Mouse (Mus musculus) small intestine, adult 2 months (tissue): Measurements from ENCODE around the gene Chst8. TPM values are rescaled to one million over a fixed set of nuclear protein-coding genes. Genes with fewer than 3 reads are reported as not detected.

Experiments used
- H3K27ac ChIP-seq: fragments of 200-500 bp; 2 replicates; pipeline ENCODE4 v1.5.1; 2012; ENCODE audit warnings: low read depth, low read length, control low read depth, inconsistent platforms; ENCODE audit not compliant: insufficient read depth
- H3K27me3 ChIP-seq: fragments of 200-500 bp; 2 replicates; pipeline ENCODE4 v1.6.1; 2012; ENCODE audit warnings: mild to moderate bottlenecking, moderate library complexity, low read length, inconsistent platforms; ENCODE audit not compliant: control insufficient read depth, insufficient read depth
- H3K36me3 ChIP-seq: fragments of 200-500 bp; 2 replicates; pipeline ENCODE4 v1.6.1; 2012; ENCODE audit warnings: mild to moderate bottlenecking, low read length, control low read depth, inconsistent platforms; ENCODE audit not compliant: control insufficient read depth, insufficient read depth
- H3K4me1 ChIP-seq: fragments of 200-500 bp; 2 replicates; pipeline ENCODE4 v1.6.1; 2012; ENCODE audit warnings: low read length, inconsistent platforms, mixed read lengths; ENCODE audit not compliant: control insufficient read depth, insufficient read depth, insufficient read length
- H3K4me3 ChIP-seq: fragments of 200-500 bp; 2 replicates; pipeline ENCODE4 v1.5.1; 2012; ENCODE audit warnings: low read depth, mild to moderate bottlenecking, control low read depth, inconsistent platforms, low read length, moderate library complexity
- CTCF ChIP-seq: fragments of 200-500 bp; IDR thresholded peaks from 2 replicates; pipeline ENCODE4 v1.5.1; 2012; ENCODE audit warnings: low read depth, mild to moderate bottlenecking, control low read depth, inconsistent platforms, low read length, moderate library complexity, mixed read lengths; ENCODE audit not compliant: insufficient replicate concordance, insufficient read length; ENCODE audit errors: extremely low read depth
- POLR2A ChIP-seq: fragments of 200-500 bp; IDR thresholded peaks from 2 replicates; pipeline ENCODE4 v1.6.1; 2012; ENCODE audit warnings: low read depth, mild to moderate bottlenecking, control low read depth, inconsistent platforms, low read length, moderate library complexity
- WGBS: fragments of 180-500 bp; shearing (Covaris S2); methylation state at CpG from one replicate; pipeline ENCODE4 v1.1.7; 2018; 5-methylcytosine and 5-hydroxymethylcytosine counted together
- polyA plus RNA-seq: library from polyadenylated mRNA; depleted of rRNA; stranded (reverse); fragments of >200 nt; gene quantifications from 2 replicates; pipeline ENCODE4 v1.2.3, GENCODE M21; 2012; rRNA removed

The Chst8 gene
- polyA plus RNA-seq, 1 experiment: 3.2 TPM

- Histone ChIP-seq H3K36me3 (0 out of 2 replicates have a peak, but pooled peaks cover 2% of the 10 kb centered on the region), H3K27ac (no peak overlapping the region), H3K4me3 (no peak overlapping the region), H3K27me3 (no peaks in the 10 kb centered on the region), H3K4me1 (no peaks in the 10 kb centered on the region)
- no peak for TF ChIP-seq POLR2A
- TF ChIP-seq CTCF: no peak
- 73% methylated on average over 6 of the region's 6 CpGs for WGBS
These were observed 169.2 kb downstream of the Chst8 start for GRCm38 (mm10) chr7:34643329-34643728.

DNA sequence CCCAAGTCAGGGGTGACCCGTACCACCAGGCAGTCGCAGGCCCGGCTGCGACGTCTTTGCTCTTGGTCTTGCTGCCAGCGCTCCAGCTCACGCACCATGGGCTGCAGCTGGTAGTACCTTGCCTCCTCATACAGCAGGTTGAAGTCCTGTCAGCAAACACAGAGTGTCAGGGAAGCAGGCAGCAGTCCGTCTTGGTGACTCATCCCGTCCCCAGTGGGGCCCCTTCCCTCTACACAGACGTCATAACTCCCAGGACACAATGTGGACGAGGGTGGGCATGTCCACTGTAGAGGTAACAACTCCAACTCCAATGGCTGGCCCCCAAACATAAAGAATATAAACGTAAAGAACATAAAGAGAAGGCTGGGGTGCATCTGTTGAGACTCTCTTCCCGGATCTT is 170.5 kb downstream of the Chst8 start:
- no peak for TF ChIP-seq CTCF
- no peak for TF ChIP-seq POLR2A
- Histone ChIP-seq H3K36me3 (0 out of 2 replicates have a peak, but pooled peaks cover 2% of the 10 kb centered on the region), H3K4me1 (no peaks in the 10 kb centered on the region), H3K27me3 (no peaks in the 10 kb centered on the region), H3K4me3 (no peak overlapping the region), H3K27ac (no peak overlapping the region)
- WGBS: 83% methylated on average over 13 of the region's 13 CpGs

GRCm38 (mm10) chr7:34639798-34640197 is 172.7 kb downstream of the Chst8 start:
- Histone ChIP-seq H3K27me3 (no peaks in the 10 kb centered on the region), H3K27ac (no peak overlapping the region), H3K4me1 (no peaks in the 10 kb centered on the region), H3K36me3 (0 out of 2 replicates have a peak, but pooled peaks cover 2% of the 10 kb centered on the region), H3K4me3 (no peak overlapping the region)
- 91% methylated on average over 11 of the region's 11 CpGs for WGBS
- TF ChIP-seq POLR2A (no peak), CTCF (no peak)

DNA sequence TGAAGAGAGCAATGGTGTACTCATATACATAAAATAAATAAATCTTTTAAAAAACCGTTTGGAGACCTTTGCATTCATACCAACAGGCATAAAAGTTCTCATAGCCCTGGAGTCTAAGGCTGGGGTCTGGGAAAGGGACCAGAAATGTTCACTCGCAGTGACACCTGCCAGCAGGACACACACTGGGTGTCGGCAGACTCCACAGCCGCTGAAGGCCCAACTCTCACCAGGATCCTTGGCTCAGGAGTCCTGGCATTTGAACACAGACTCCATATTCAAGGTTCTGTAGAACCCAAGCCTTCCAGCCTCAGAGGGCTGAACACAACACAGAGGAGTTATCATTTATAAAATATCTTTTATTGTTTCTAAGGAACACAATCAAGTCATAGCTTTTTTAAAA is 175.8 kb downstream of the Chst8 start:
- 72% methylated on average over 4 of the region's 4 CpGs for WGBS
- no peak for TF ChIP-seq POLR2A
- TF ChIP-seq CTCF: no peak

DNA sequence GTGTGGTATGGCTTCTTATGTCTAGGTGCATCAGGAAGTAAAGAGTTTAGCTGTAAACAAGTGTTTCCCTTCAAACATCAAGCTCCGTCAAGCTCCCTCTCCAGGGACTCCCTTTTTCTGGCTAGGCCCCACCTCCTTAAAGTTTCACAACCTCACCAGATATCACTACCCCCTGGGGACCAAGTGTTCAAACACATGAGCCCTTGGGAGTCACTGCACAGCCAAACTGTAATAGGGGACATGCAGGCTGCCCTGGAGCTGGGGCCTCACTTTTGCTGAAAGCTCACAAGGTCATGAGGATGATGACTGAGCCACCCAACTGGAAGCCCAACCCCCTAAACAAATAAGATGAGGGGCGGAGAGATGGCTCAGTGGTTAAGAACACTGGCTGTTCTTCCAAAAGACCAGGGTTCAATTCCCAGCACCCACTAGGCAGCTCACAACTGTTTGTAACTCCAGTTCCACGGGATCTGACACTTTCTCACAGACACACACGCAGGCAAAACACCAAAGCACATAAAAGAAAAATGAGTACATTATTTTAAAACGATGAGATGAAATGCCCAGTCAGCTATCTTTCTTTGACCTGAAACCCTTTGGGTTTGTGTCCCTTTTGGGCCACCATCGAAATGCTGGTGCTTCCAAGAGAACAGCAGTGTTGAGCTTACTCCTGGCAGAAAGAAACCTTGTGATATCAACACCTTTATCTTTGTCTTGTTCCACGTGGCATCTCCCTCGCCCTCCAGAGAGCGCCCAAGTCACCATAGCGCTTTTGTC is 179.4 kb downstream of the Chst8 start:
- Histone ChIP-seq H3K36me3 (no peaks in the 10 kb centered on the region), H3K27ac (no peak overlapping the region), H3K4me3 (no peak overlapping the region), H3K4me1 (peaks cover 8% of the 10 kb centered on the region), H3K27me3 (no peaks in the 10 kb centered on the region)
- WGBS: 78% methylated on average over 10 of the region's 10 CpGs
- TF ChIP-seq POLR2A: no peak
- TF ChIP-seq CTCF: no peak

More for the DNA sequence above, 175.8 kb downstream of the Chst8 start:
- 0 out of 2 replicates have a peak, but pooled peaks cover 2% of the 10 kb centered on the region for H3K36me3 ChIP-seq
- no peak overlapping the region for H3K4me3 ChIP-seq
- no peak overlapping the region for H3K27ac ChIP-seq
- H3K4me1 ChIP-seq: no peaks in the 10 kb centered on the region
- no peaks in the 10 kb centered on the region for H3K27me3 ChIP-seq

DNA sequence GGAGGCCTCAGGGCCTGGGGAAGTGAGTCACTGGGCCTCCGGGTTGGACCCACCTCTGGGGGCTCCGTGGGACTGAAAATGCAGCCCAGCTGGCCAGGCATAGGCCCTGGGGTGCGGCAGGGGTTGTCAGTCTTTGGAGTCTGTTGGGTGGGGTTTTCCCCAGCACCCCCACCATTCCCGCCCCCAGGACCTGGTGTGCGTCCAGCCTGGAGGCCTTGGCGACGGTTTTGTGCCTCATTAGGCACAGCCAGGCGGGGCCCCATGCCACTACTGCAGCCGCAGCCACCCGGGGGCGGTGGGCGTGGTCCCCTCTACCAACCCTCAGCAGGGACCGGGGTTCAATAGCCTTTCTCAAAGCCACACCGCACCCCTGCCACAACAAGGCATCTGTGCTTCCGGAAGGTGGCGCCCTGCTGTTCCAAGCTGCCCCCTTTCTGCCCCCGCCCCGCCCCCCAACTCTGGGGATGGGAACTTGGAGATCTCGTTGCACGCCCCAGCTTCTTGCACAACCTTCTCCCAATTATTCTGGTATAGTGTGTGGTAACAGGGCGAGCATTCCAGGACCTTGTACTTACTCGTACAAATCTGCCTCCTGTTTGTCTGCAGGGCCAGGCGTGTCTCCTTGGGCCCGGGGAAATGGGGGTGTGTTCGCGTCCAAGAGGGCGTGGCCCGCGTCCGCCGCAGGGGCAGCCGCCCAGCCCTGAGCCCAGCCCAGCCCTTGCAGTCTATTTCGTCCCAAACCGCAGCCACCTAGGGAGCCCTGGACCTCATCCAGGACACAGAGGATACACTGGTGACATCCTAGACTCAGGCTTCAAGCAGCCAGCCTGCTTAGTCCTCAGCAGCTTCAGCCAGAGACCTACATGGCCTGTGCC is 182.1 kb downstream of the Chst8 start:
- H3K27ac ChIP-seq: no peak overlapping the region
- no peaks in the 10 kb centered on the region for H3K27me3 ChIP-seq
- TF ChIP-seq POLR2A (no peak), CTCF (no peak)
- H3K4me1 ChIP-seq: peaks cover 8% of the 10 kb centered on the region
- peak overlapping the region; percentile 47 for H3K4me3 ChIP-seq
- 1% methylated on average over 34 of the region's 34 CpGs for WGBS
- H3K36me3 ChIP-seq: no peaks in the 10 kb centered on the region

GRCm38 (mm10) chr7:34629702-34630210 is 182.8 kb downstream of the Chst8 start:
- no peak for TF ChIP-seq CTCF

More at GRCm38 (mm10) chr7:34629702-34630210, 182.8 kb downstream of the Chst8 start:
- H3K36me3 ChIP-seq: no peaks in the 10 kb centered on the region
- 52% methylated on average over 8 of the region's 8 CpGs for WGBS
- peak overlapping the region; percentile 47; the same call in 1 of the 2 replicates for H3K4me3 ChIP-seq
- H3K4me1 ChIP-seq: peaks cover 8% of the 10 kb centered on the region
- H3K27ac ChIP-seq: no peak overlapping the region
- no peaks in the 10 kb centered on the region for H3K27me3 ChIP-seq

Other genes starting within 250 kb of the Chst8 start
- 5.9 and 6.2 TPM in 2 replicates for gene Kctd15, start 156.0 kb downstream of the Chst8 start, polyA plus RNA-seq
- 193 and 1,106 TPM in 2 replicates for gene Pepd, start 99.7 kb upstream of the Chst8 start, polyA plus RNA-seq
- 4.3 and 8.0 TPM in 2 replicates for gene Cebpg, start 243.9 kb upstream of the Chst8 start, polyA plus RNA-seq